Mouse (Mus musculus) T-helper 17 cell (primary cell): ENCODE data around the gene Skp2.

Experiments
- in situ Hi-C, 2 experiments: fragments of 300-600 bp; cut with MboI, MseI; formaldehyde crosslinking; loops; 1 replicate in 1 of 2; 2 replicates in 1 of 2; pipeline ENCODE4 v1.15.1; 2025; ENCODE audit warnings: high pct_unique_total_duplicates in 2 of 2

Skp2 gene

DNA sequence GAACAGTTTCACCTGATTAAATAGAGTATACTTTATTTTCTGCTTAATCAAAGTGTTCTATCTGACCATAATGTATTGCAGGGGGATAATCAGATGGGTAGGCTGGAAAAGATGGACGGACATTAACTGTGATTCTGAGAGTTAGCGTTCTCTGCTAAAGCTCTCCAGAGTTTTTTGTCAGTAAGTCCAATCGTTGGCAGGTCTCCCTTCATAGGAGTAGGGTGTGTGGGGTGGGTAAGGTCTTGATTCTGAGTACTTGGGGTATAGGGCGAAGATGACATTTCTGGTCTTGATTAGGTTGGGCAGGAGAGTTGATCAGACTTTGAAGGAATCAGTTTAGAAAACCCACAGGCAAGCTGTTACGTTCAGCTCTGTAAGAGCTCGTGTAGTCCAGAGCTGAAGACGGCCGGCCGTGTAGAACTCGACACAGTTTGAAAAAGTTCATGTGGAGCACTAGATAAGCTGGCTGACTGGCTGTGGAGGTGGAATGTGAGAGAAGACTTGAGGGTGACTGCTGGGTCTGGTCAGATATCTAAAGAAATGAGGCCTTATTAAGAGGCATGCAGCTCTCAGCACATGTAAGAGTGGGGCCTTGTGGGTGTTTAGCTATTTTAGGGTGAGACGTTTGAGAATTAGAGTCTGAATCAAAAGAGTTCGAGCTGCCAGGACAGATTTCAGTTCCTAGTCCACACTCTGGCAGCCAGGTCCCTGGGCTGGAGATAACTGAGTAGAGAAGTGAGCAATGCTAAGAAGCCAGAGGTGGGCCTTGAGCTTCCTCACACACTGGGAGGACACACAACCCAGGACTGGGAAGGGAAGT lies 76.5 kb downstream of the Skp2 start:
- in situ Hi-C loops, result loop anchor here in 1 of 2 experiments (10.0 kb wide), 2 partner anchors 446 to 454 kb away; no protein-coding TSS in a partner anchor

DNA sequence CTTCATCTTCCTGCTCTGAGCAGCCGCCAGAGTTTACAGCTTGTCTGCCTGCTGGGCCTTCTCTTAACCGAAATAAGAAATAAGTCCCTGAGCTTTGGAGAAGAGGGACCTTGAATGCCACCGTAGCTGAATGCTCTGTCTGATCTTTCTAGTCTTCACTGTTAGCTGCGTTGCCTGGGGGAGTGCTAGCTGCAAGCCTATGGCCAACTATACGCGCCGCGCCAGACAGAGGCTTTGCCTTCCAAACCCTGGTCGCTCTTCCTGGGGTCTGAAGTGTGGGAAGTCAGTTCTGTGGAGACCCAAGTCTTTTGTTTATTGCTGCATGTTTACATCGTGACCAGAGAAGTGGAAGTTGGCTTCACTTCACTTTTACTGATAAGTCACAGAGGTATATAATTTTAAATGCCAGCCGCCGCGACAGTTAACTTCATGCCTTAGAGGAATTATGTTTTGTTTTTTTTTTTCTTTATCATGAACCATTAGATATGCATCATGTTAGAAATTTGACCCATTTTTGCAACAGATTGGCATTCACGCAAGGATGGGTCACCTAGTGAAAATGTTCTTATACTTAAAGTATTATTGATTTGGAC lies 79.5 kb downstream of the Skp2 start:
- in situ Hi-C loops, result loop anchor here in 1 of 2 experiments (10.0 kb wide), 2 partner anchors 449 to 451 kb away; no protein-coding TSS in a partner anchor

DNA sequence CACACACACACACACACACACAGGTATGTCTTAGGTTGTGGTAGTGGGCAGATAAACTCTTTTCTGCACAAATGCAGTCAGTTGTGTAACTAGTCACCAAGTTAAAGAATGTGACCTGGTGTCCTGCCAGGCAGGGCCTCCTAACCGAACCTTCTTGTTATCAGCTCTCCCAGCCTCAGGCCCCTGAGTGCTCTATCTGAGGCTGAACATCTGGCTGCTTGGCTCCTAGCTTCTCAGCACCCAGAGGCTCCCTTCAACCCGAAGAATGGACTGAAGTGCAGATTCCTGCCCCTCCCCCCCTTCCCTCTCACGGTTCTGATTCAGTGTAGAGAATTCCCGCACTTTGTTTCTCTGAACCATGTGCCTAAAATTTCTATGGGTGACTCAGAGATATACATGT lies 80.6 kb downstream of the Skp2 start:
- in situ Hi-C loops, result loop anchor here (5.0 to 10.0 kb wide), 3 partner anchors 63 to 450 kb away; no protein-coding TSS in a partner anchor

DNA sequence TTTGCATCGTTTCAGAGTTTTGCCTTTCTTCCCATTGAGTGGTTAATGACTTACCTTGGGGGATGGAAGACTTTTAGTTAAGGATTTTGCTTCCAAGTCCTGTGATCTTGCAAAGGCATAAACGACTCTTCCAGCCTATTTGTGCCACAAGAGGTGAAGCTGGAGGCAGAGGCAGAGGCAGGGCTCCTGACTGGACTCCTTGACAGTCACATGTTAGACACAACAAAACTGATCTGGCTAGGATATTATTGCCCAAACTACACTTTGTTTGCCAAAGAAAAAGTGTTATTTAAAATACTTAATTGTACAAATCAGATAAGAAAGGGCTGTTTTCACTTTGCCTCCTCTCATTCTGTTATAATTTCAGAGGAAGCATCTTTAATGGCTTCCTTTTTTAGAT lies 81.1 kb downstream of the Skp2 start:
- in situ Hi-C loops, result loop anchor here (5.0 to 10.0 kb wide), 3 partner anchors 63 to 451 kb away; no protein-coding TSS in a partner anchor

DNA sequence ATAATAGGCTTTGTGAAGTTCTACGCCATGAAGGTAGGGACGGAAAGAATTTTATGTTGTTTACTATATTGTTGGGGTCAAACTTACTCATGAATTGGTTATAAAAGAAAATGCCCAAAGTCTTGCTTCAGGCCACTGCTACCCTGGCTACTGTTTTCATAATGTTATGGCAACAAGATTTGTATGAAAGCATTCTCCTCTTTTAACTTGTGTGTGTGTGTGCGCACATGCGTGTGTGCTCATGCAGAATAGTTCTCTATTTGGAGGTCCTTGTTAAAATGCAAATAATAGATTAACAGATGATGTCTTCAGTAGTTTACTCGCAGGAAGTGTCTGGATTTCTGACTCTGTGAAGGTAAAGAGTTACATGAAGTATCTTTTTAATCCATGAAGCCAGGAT lies 81.5 kb downstream of the Skp2 start:
- in situ Hi-C loops, result loop anchor here (5.0 to 10.0 kb wide), 3 partner anchors 64 to 451 kb away; no protein-coding TSS in a partner anchor

DNA sequence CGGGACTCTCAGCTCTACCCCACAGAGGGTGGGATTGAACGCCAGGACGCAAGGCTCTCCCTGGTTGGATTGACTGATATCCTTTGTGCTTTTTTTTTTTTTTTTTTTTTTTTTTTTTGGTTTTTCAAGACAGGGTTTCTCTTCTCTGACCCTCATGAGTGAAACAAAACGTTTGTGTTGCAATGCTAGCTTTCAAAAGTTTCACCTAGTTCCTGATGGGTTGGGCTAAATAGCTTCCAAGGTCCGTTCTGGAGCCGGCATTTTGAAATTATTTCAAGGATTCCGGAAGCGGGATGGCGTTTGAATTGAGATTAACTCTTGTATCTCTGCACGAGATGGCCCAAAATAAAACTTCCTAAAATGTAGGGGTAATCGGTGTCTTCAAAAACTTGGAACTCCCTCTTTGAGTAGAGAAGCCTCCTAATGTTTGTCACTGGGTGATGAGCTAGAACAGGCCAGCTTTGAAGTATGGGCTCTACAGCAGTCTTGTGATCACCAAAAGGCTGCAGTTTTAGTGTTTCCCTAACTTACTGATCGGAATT lies 82.1 kb downstream of the Skp2 start:
- in situ Hi-C loops, result loop anchor here (5.0 to 10.0 kb wide), 3 partner anchors 64 to 452 kb away; no protein-coding TSS in a partner anchor

DNA sequence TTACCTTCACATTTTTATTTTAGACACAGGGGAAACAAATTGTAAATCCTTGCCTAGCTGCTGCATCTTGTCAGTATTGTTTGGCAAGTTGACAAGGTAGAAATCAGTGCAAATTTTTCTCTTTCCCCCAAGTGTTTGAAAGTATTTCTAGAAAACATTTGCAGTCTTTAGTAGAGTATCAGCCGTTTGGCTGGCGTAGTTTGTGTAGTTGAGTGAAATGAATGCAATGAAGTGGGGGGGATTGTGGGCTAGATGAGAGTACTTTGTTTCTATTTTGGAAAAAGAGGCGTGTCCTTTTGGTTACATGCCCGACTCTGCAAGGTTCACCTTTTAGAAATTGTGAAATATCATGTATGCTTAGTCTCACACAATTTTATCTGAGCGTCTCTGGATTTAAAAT lies 82.6 kb downstream of the Skp2 start:
- in situ Hi-C loops, result loop anchor here (5.0 to 10.0 kb wide), 3 partner anchors 65 to 452 kb away; no protein-coding TSS in a partner anchor

DNA sequence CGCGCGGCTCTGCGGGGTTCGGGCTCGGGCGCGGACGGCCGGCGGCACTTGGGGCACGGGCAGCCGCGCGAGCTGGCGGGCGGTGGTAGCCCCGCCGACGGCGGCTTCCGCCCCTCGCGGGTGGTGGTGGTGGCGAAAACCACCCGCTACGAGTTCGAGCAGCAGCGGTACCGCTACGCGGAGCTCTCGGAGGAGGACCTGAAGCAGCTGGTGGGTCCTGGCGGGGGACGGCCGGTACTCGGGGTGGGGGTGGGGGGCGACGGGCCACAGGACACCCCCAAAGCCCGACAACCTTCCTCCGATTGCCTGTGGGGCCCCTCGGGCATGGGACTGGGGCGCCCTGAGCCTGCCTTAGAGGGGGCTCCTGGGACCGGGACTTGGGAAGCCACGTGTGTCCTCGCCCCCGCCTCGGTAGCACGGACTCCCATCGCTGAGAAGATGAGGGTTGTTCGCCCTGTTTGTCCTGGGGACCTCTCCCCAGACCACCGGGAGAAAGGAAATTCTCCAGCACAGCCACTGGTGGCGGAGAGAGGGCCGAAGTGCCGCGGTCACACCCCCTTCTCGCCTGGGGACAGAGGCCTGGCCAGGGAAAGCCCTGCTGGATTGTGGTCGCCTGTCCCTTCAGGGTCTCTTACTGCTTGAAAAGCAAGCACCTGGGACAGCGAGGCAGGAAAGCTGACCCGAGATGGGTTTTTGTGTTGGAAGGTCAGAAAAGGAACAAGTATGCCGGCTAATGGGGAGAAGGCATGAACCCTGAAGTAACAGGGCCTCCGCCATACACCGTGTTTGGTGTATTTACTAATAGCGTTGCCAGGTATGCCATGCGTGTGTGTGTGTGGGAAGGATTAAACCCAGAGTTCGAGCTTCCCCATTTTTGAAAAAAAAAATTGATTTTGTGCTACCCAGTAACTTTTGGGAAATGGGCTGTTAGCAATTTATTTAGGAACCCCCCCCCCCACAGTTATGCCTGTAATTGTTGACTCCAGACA lies 83.4 kb downstream of the Skp2 start:
- in situ Hi-C loops, result loop anchor here (5.0 to 10.0 kb wide), 3 partner anchors 65 to 453 kb away; no protein-coding TSS in a partner anchor

DNA sequence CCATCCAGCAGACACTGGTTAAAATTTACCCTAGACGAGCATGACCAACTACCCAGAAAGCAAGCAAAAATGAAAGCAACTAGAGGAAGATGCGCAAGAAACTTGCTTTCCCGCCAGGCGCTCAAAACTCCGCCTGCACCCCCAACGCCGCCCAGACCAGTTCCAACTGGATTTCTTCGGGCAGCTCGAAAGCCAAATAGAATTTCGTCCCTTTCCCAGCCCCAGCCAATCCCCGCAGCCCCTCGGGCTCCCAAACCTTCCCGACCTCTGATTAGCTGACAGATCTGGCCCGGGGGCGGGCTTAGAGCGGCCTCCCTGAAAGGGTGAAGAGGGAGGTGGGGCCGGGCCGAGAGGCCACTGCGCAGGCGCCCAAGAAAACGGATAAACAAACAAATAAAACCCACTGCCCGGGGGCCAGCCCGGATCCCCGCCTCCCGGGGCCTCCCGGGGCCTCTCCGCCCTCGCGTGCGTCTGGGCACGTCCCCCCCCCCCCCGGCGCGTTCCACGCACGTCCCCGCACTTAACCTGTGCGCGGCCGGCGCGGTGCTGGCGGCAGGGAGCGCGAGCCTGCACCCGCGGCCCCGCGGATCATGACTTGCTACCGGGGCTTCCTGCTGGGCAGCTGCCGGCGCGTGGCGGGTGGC lies 84.2 kb downstream of the Skp2 start, which contains the start of gene Nadk2:
Nadk2 (plus strand) TSS at position 349 of the 644 bp plus-strand sequence.
- in situ Hi-C loops, result loop anchor here (5.0 to 10.0 kb wide), 3 partner anchors 66 to 454 kb away; no protein-coding TSS in a partner anchor

DNA sequence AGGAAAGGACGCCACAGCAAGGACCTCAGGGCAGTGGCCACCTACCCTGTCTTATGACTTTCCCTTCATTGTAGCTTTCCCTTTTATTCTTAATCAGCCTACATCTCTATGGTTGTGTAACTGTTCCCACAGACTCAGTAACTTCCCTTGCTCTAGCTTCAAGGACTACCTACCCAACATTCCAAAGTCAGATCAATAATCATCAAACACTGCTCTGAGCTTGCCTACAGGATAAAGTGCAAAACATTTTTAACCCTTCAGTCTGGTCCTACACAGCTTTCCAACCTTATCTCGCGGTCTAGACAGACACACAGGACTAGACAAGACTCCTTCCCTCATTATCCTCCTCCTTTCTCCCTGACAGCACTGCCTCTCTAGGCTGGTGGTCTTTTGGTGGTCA lies 84.9 kb downstream of the Skp2 start:
- in situ Hi-C loops, result loop anchor here (5.0 to 10.0 kb wide), 3 partner anchors 67 to 454 kb away; no protein-coding TSS in a partner anchor

DNA sequence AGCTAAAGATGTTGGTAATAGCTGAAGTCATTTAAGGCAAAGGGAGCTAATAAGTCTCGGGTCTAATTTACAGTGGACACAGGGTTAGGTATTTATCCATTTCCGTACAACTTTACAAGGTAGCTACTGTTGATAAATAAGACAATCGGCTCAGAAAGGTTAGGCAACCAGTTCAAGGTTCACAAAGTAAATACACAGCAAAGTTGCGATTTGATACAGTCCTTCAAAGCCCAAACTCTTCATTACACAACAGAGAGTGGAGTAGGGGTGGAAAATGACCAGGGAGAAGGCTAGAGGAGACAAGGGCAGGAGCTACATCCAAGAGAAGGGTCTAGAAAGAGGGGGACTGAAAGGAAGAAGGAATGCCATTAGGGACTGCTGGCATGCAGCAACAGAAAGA lies 86.3 kb downstream of the Skp2 start:
- in situ Hi-C loops, result loop anchor here in 1 of 2 experiments (10.0 kb wide), 1 partner anchor 366 kb away; the partner anchor contains the start of gene Capsl
